Mouse (Mus musculus) brown adipose tissue, adult 24 weeks (tissue): ENCODE measurements at regions not wholly inside any gene's neighbourhood (a gene's known extent, or its start where the extent isn't known, plus 50 kb on each side); places are given as distances from the start of the nearest gene placed in this dataset.

Source experiments
- H3K27ac ChIP-seq: fragments of 200-500 bp; replicated peaks from 2 replicates; pipeline ENCODE4 v1.5.1; 2012; ENCODE audit warnings: low read depth, mild to moderate bottlenecking, low read length
- H3K4me1 ChIP-seq: fragments of 200-500 bp; 2 replicates; pipeline ENCODE4 v1.6.1; 2012; ENCODE audit warnings: low read length, mixed read lengths; ENCODE audit not compliant: control insufficient read depth, insufficient read depth, insufficient read length
- H3K4me3 ChIP-seq: fragments of 200-500 bp; 2 replicates; pipeline ENCODE4 v1.5.1; 2012; ENCODE audit warnings: low read depth, mild to moderate bottlenecking, low read length, moderate library complexity; ENCODE audit not compliant: insufficient read depth

GRCm38 (mm10) chr2:92544364-92545151, 54.9 kb upstream of the Chst1 start:
- H3K4me1 ChIP-seq: 0 out of 2 replicates have a peak, but pooled peaks cover 2% of the 10 kb centered on the region
- H3K4me3 ChIP-seq: no peak overlapping the region
- H3K27ac ChIP-seq: no peak overlapping the region

GRCm38 (mm10) chr2:92540841-92541240, 58.7 kb upstream of the Chst1 start:
- H3K4me3 ChIP-seq: no peak overlapping the region
- no peaks in the 10 kb centered on the region for H3K4me1 ChIP-seq
- no peak overlapping the region for H3K27ac ChIP-seq

- Histone ChIP-seq H3K4me1 (no peaks in the 10 kb centered on the region), H3K4me3 (no peak overlapping the region), H3K27ac (no peak overlapping the region)
Measured at GRCm38 (mm10) chr2:92531996-92532395, 67.5 kb upstream of the Chst1 start.

- Histone ChIP-seq H3K27ac (no peak overlapping the region), H3K4me1 (no peaks in the 10 kb centered on the region), H3K4me3 (no peak overlapping the region)
Measured at GRCm38 (mm10) chr2:92530677-92531076, 68.8 kb upstream of the Chst1 start.

- Histone ChIP-seq H3K27ac (0 out of 2 replicates have a peak overlapping the region, but pooled peaks have one; percentile 9), H3K4me1 (no peaks in the 10 kb centered on the region), H3K4me3 (peak overlapping the region; percentile 60)
Measured at GRCm38 (mm10) chr2:92529670-92530322, 69.5 kb upstream of the Slc35c1 start.

GRCm38 (mm10) chr2:92529071-92529641, 68.8 kb upstream of the Slc35c1 start:
- peak overlapping the region; percentile 65 for H3K27ac ChIP-seq
- H3K4me3 ChIP-seq: peak overlapping the region; percentile 60
- H3K4me1 ChIP-seq: no peaks in the 10 kb centered on the region

- no peak overlapping the region for H3K4me3 ChIP-seq
- no peaks in the 10 kb centered on the region for H3K4me1 ChIP-seq
- H3K27ac ChIP-seq: no peak overlapping the region
Measured at GRCm38 (mm10) chr2:92528119-92528830, 67.9 kb upstream of the Slc35c1 start.

GRCm38 (mm10) chr2:92526676-92527395, 66.5 kb upstream of the Slc35c1 start:
- H3K4me1 ChIP-seq: no peaks in the 10 kb centered on the region
- no peak overlapping the region for H3K4me3 ChIP-seq
- H3K27ac ChIP-seq: no peak overlapping the region

GRCm38 (mm10) chr2:92525628-92526027, 65.3 kb upstream of the Slc35c1 start:
- no peak overlapping the region for H3K4me3 ChIP-seq

GRCm38 (mm10) chr2:92525062-92525623, 64.8 kb upstream of the Slc35c1 start:
- no peak overlapping the region for H3K27ac ChIP-seq
- H3K4me1 ChIP-seq: no peaks in the 10 kb centered on the region
- H3K4me3 ChIP-seq: no peak overlapping the region

More at GRCm38 (mm10) chr2:92525628-92526027, 65.3 kb upstream of the Slc35c1 start:
- Histone ChIP-seq H3K27ac (no peak overlapping the region), H3K4me1 (no peaks in the 10 kb centered on the region)

GRCm38 (mm10) chr2:92524346-92524905, 64.1 kb upstream of the Slc35c1 start:
- H3K27ac ChIP-seq: no peak overlapping the region
- H3K4me3 ChIP-seq: no peak overlapping the region
- H3K4me1 ChIP-seq: no peaks in the 10 kb centered on the region

GRCm38 (mm10) chr2:92523321-92523895, 63.1 kb upstream of the Slc35c1 start:
- H3K4me1 ChIP-seq: no peaks in the 10 kb centered on the region
- no peak overlapping the region for H3K27ac ChIP-seq
- no peak overlapping the region for H3K4me3 ChIP-seq

- Histone ChIP-seq H3K4me1 (no peaks in the 10 kb centered on the region), H3K27ac (no peak overlapping the region), H3K4me3 (no peak overlapping the region)
Measured at GRCm38 (mm10) chr2:92521527-92521926, 61.2 kb upstream of the Slc35c1 start.

GRCm38 (mm10) chr2:92519396-92519795, 59.1 kb upstream of the Slc35c1 start:
- Histone ChIP-seq H3K4me3 (no peak overlapping the region), H3K27ac (no peak overlapping the region), H3K4me1 (no peaks in the 10 kb centered on the region)
